Mouse (Mus musculus): ENCODE measurements around the gene Slc16a13.

GRCm38 (mm10) chr11:70254337-70254736, 33.5 kb upstream of the Slc16a13 start:
- TF ChIP-seq CTCF (IDR thresholded peaks at IDR 0.05; ENCODE audit: low read depth) (no peak), EP300 (IDR thresholded peaks at IDR 0.05; ENCODE audit: low read depth) (no peak)

Measured in heart, postnatal 0 days (tissue).